Mouse (Mus musculus): ENCODE results near the gene Ky. TPM values are rescaled to one million over a fixed set of nuclear protein-coding genes. Genes with fewer than 3 reads are reported as not detected.

Ky gene
- total and polyA plus RNA-seq, 3 experiments: not detected

- no peak for TF ChIP-seq SMC3 (IDR thresholded peaks at IDR 0.05; ENCODE audit: low read depth, low read length)
- TF ChIP-seq MEF2A (IDR thresholded peaks at IDR 0.05; ENCODE audit: extremely low read depth, insufficient replicate concordance, low read depth, low read length, poor library complexity, severe bottlenecking): no peak
- TF ChIP-seq POLR2AphosphoS5 (IDR thresholded peaks at IDR 0.05; ENCODE audit: borderline replicate concordance, low read depth, low read length): no peak
- TF ChIP-seq NRF1 (IDR thresholded peaks at IDR 0.05; ENCODE audit: insufficient read depth, low read depth, low read length, poor library complexity, severe bottlenecking): no peak
- TF ChIP-seq GABPA (IDR thresholded peaks at IDR 0.05; ENCODE audit: low read depth, low read length): no peak
- no peak for TF ChIP-seq JUND (IDR thresholded peaks at IDR 0.05; ENCODE audit: low read depth, low read length)
- TF ChIP-seq CHD1 (IDR thresholded peaks at IDR 0.05; ENCODE audit: low read depth, low read length): no peak
- TF ChIP-seq E2F4 (IDR thresholded peaks at IDR 0.05; ENCODE audit: borderline replicate concordance, low read depth, low read length): no peak
- no peak for TF ChIP-seq ZKSCAN1 (IDR thresholded peaks at IDR 0.05; ENCODE audit: low read depth, low read length)
- no peak for TF ChIP-seq MAFK (IDR thresholded peaks at IDR 0.05; ENCODE audit: borderline replicate concordance, low read depth, low read length)
- no peak for TF ChIP-seq BHLHE40 (IDR thresholded peaks at IDR 0.05; ENCODE audit: borderline replicate concordance, low read depth, low read length)
- no peak for TF ChIP-seq NELFE (IDR thresholded peaks at IDR 0.05; ENCODE audit: low read depth, low read length)
- TF ChIP-seq EP300 (IDR thresholded peaks at IDR 0.05; ENCODE audit: low read depth in 1 of 2, low read length in 2 of 2): no peak
- no peak for TF ChIP-seq HCFC1 (IDR thresholded peaks at IDR 0.05; ENCODE audit: low read depth, low read length)
- no peak for TF ChIP-seq TAL1 (IDR thresholded peaks at IDR 0.05; ENCODE audit: low read length)
- TF ChIP-seq TCF12 (IDR thresholded peaks at IDR 0.05; ENCODE audit: low read depth, low read length): no peak
- no peak for TF ChIP-seq ELF1 (IDR thresholded peaks at IDR 0.05; ENCODE audit: low read depth, low read length)
- no peak for TF ChIP-seq MAZ (IDR thresholded peaks at IDR 0.05; ENCODE audit: low read depth, low read length)
- TF ChIP-seq CHD2 (IDR thresholded peaks at IDR 0.05; ENCODE audit: low read length): no peak
- no peak for TF ChIP-seq MYB (IDR thresholded peaks at IDR 0.05; ENCODE audit: low read depth, low read length)
- Histone ChIP-seq H3K27me3 (ENCODE audit: control insufficient read depth in 1 of 2, insufficient read depth in 2 of 2, low read length in 2 of 2) (no peaks in the 10 kb centered on the region), H3K36me3 (ENCODE audit: control insufficient read depth in 1 of 2, insufficient read depth in 2 of 2, low read length in 2 of 2) (no peaks in the 10 kb centered on the region), H3K4me1 (ENCODE audit: control insufficient read depth in 1 of 2, insufficient read depth in 2 of 2, low read length in 2 of 2) (no peaks in the 10 kb centered on the region), H3K79me2 (ENCODE audit: control insufficient read depth, insufficient read depth, low read length, poor library complexity) (no peaks in the 10 kb centered on the region), H3K9me3 (replicated peaks; ENCODE audit: insufficient read depth, low read length) (no peaks in the 10 kb centered on the region), H3K4me3 (ENCODE audit: control insufficient read depth in 1 of 2, insufficient read depth in 1 of 2, low read depth in 2 of 2, low read length in 2 of 2) (no peak overlapping the region), H3K27ac (ENCODE audit: control insufficient read depth, low read depth, low read length) (no peak overlapping the region), H3K9ac (ENCODE audit: control insufficient read depth, low read depth, low read length, poor library complexity, severe bottlenecking) (no peak overlapping the region)
- no peak for DNase-seq (ENCODE audit: low read depth, low spot score)
These were observed 35.3 kb upstream of the Ky start for GRCm38 (mm10) chr9:102470076-102470819.
